Mouse (Mus musculus): ENCODE results near the gene Col4a1. TPM values are rescaled to one million over a fixed set of nuclear protein-coding genes. Genes with fewer than 3 reads are reported as not detected.
A peak's percentile ranks its signal among the peaks of the same experiment; 100 is the strongest.

The Col4a1 gene
- polyA plus RNA-seq, 1 experiment from 2014 or later: 335 TPM

DNA sequence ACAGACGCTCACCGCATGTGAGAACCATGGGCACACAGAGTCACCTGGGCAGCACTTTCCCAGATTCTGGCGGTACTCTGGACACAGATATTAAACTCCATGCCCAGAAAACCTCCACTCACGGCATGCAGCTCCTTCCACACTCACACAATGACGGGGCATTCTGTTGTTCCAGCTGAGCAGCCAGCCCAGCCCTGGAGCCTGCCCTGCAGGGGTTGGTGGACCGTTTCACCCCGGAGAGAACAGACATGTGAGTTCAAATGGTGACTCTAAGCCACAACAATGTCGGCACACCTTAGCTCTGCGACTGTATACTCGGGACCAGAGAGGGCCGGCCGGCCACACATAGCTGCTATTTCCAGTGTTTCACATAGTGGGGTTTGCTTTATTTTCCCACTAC lies 130.0 kb downstream of the Col4a1 start:
- Histone ChIP-seq H3K27me3 (peaks cover 13% of the 10 kb centered on the region), H3K4me1 (peaks cover 24% of the 10 kb centered on the region), H3K36me3 (no peaks in the 10 kb centered on the region), H3K9me3 (replicated peaks) (no peaks in the 10 kb centered on the region), H3K9ac (no peak overlapping the region), H3K4me2 (no peak overlapping the region), H3K4me3 (replicated peaks) (no peak overlapping the region), H3K27ac (no peak overlapping the region)
- ATAC-seq (replicated peaks; ENCODE audit: low FRiP score): peak; percentile 37; the same call in 1 of the 2 replicates
- 68% methylated on average over 12 of the region's 12 CpGs for whole genome bisulfite sequencing

DNA sequence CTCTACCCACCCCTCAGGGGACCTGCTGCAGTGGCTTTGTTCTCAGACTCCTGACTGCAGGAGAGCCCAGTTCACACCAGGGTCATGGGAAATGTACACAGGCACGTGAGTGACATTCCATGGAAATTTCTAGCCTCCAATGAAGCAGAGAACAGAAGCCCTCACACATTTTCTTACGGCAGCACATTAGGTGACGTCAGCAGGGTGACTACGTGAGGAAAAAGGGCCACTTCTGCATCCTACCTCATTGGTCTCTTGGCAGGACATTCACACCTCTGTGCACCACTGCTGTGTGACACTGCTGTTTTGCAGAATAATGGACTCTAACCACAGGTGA lies 130.5 kb downstream of the Col4a1 start:
- H3K27me3 ChIP-seq: peaks cover 10% of the 10 kb centered on the region; the same call in 1 of the 2 replicates
- H3K36me3 ChIP-seq: no peaks in the 10 kb centered on the region
- no peaks in the 10 kb centered on the region for H3K9me3 ChIP-seq (replicated peaks)
- H3K4me3 ChIP-seq (replicated peaks): no peak overlapping the region
- H3K4me2 ChIP-seq: no peak overlapping the region
- ATAC-seq (replicated peaks; ENCODE audit: low FRiP score): peak; percentile 61; the same call in 1 of the 2 replicates
- 34% methylated on average over 4 of the region's 4 CpGs for WGBS
- H3K9ac ChIP-seq: no peak overlapping the region
- H3K27ac ChIP-seq: no peak overlapping the region
- peaks cover 21% of the 10 kb centered on the region for H3K4me1 ChIP-seq

GRCm38 (mm10) chr8:11181420-11182147 lies 131.0 kb downstream of the Col4a1 start:
- H3K36me3 ChIP-seq: no peaks in the 10 kb centered on the region
- WGBS: 72% methylated on average over 11 of the region's 11 CpGs
- ATAC-seq (replicated peaks; ENCODE audit: low FRiP score): no peak; the same call in 1 of the 2 replicates
- no peak overlapping the region for H3K4me2 ChIP-seq
- H3K27ac ChIP-seq: no peak overlapping the region
- no peak overlapping the region for H3K4me3 ChIP-seq (replicated peaks)
- H3K9ac ChIP-seq: no peak overlapping the region
- H3K27me3 ChIP-seq: peaks cover 5% of the 10 kb centered on the region; the same call in 1 of the 2 replicates
- H3K9me3 ChIP-seq (replicated peaks): no peaks in the 10 kb centered on the region
- H3K4me1 ChIP-seq: peaks cover 21% of the 10 kb centered on the region

DNA sequence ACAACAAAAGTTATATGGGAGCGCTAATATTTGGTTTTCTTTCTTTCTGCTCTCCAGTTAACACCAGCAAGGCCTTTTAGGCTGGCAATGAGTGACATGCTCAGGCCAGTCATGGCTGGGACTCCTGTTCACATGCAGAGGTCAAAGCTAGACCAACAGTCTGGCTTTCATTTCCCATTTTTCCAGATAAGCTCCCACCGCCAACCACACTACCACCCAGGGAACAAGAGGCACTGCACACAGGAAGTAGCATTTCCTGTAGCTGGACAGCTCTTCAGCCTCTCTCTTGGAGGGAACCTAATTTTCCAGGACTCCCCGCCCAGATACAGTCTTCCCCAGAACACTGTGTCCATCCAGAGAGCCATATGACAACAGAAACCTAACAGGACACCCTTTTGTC lies 132.8 kb downstream of the Col4a1 start:
- Histone ChIP-seq H3K9me3 (replicated peaks) (no peaks in the 10 kb centered on the region), H3K4me3 (replicated peaks) (no peak overlapping the region), H3K27ac (no peak overlapping the region), H3K4me1 (peaks cover 21% of the 10 kb centered on the region), H3K27me3 (peaks cover 4% of the 10 kb centered on the region; the same call in 1 of the 2 replicates), H3K4me2 (no peak overlapping the region), H3K9ac (no peak overlapping the region), H3K36me3 (no peaks in the 10 kb centered on the region)
- ATAC-seq (replicated peaks; ENCODE audit: low FRiP score): no peak
- 77% methylated on average over 3 of the region's 3 CpGs for WGBS

DNA sequence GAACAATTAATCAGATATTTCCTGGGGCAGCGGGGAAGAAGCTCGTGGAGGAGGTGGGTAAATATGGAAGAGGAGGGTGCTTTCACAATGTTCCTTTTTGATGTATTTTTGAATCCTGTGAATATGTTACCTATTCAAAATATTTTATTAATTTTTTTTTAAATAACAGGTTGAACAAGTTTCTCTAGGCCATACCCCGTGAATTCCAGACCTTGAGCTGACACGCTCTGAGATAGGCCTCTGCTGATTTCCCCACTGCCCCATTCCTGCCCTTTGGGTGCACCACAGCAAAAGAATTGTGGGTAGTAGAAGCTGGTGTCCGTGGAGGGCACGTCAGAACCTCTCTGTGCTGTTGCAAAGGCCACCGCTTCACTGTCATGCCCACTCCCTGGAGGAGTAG lies 136.2 kb downstream of the Col4a1 start:
- Histone ChIP-seq H3K4me3 (replicated peaks) (no peak overlapping the region), H3K36me3 (no peaks in the 10 kb centered on the region), H3K4me2 (no peak overlapping the region), H3K4me1 (no peaks in the 10 kb centered on the region; the same call in 1 of the 2 replicates), H3K9ac (no peak overlapping the region), H3K27ac (0 out of 2 replicates have a peak overlapping the region, but pooled peaks have one; percentile 37), H3K27me3 (no peaks in the 10 kb centered on the region), H3K9me3 (replicated peaks) (no peaks in the 10 kb centered on the region)
- ATAC-seq (replicated peaks; ENCODE audit: low FRiP score): no peak; the same call in 1 of the 2 replicates
- 80% methylated on average over 7 of the region's 7 CpGs for WGBS

DNA sequence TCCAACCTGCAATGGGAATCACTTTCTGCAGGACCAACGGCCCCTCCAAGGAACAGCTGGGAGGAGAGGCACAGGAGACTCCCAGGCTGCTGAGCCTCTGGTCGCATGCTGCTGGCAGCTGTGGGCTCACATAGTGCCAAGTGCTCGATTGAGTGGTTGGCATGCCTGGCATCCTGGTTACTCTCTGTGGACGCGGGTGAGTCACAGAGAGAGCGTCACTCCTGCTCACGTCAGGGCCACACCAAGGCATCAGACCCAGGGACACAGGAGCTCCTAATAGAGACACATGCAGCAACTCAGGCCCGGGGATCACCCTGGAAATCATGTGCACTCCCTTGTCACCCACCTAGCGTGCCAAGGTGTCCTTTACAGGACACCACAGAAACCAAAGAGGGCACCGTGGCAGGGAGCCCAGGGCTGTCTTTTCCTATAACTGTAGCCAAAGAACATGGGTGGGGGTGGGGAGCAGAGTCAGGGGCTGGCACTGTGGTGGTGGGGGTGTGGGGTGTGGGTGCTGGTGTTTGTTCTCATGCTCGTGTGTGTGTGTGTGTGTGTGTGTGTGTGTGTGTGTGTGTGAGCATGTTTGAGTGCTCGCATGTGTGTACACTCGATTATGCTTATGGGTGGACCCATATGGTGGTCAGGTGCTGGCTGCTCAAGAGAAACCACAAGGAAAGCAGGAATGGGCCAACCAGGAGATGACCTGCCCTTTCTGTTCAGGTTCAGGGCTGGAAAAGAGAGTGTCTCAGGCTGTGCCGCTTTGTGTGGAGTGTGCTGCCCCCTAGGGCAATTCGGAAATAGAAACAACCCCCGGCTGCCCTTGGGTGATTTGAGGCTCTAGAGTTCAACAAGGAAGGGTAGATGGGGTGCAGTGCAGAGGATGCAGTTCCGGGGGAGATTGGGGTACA lies 139.1 kb downstream of the Col4a1 start:
- no peak overlapping the region for H3K27ac ChIP-seq
- ATAC-seq (replicated peaks; ENCODE audit: low FRiP score): peak; percentile 72
- H3K4me2 ChIP-seq: no peak overlapping the region
- H3K4me1 ChIP-seq: no peaks in the 10 kb centered on the region; the same call in 1 of the 2 replicates
- no peaks in the 10 kb centered on the region for H3K9me3 ChIP-seq (replicated peaks)
- no peaks in the 10 kb centered on the region for H3K27me3 ChIP-seq
- H3K36me3 ChIP-seq: no peaks in the 10 kb centered on the region
- no peak overlapping the region for H3K4me3 ChIP-seq (replicated peaks)
- WGBS: 67% methylated on average over 17 of the region's 17 CpGs
- no peak overlapping the region for H3K9ac ChIP-seq

DNA sequence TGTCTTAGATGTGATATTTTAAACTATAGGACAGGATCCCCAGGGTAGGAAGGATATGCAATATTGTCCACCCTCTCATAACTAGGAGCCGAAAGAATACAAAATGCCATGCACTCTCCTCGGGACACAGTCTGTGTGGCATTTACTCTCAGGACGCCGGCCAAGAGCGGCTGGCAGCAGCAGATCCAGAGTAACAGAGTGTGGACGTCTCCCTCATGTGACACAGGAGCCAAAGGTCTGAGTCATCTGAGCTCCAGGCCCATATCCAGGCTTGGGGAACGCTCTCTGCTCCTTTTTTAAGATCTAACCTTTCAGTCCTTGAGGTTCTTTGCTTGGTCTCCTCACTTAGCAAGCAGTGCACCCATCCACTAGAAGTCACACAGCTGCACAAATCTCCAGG lies 141.1 kb downstream of the Col4a1 start:
- Histone ChIP-seq H3K4me2 (no peak overlapping the region), H3K36me3 (no peaks in the 10 kb centered on the region), H3K9ac (no peak overlapping the region), H3K27ac (no peak overlapping the region), H3K4me3 (replicated peaks) (no peak overlapping the region), H3K4me1 (no peaks in the 10 kb centered on the region; the same call in 1 of the 2 replicates), H3K9me3 (replicated peaks) (no peaks in the 10 kb centered on the region), H3K27me3 (no peaks in the 10 kb centered on the region)
- WGBS: 67% methylated on average over 7 of the region's 7 CpGs
- ATAC-seq (replicated peaks; ENCODE audit: low FRiP score): no peak

GRCm38 (mm10) chr8:11169383-11169782 lies 143.2 kb downstream of the Col4a1 start:
- 76% methylated on average over 2 of the region's 2 CpGs for WGBS
- Histone ChIP-seq H3K4me1 (no peaks in the 10 kb centered on the region), H3K9me3 (replicated peaks) (no peaks in the 10 kb centered on the region), H3K36me3 (no peaks in the 10 kb centered on the region), H3K27me3 (no peaks in the 10 kb centered on the region), H3K4me2 (no peak overlapping the region), H3K9ac (no peak overlapping the region), H3K4me3 (replicated peaks) (no peak overlapping the region), H3K27ac (no peak overlapping the region)
- ATAC-seq (replicated peaks; ENCODE audit: low FRiP score): no peak

GRCm38 (mm10) chr8:11168780-11169179 lies 143.8 kb downstream of the Col4a1 start:
- Histone ChIP-seq H3K4me2 (no peak overlapping the region), H3K4me1 (no peaks in the 10 kb centered on the region), H3K27ac (no peak overlapping the region), H3K4me3 (replicated peaks) (no peak overlapping the region), H3K9me3 (replicated peaks) (no peaks in the 10 kb centered on the region), H3K36me3 (no peaks in the 10 kb centered on the region), H3K9ac (no peak overlapping the region), H3K27me3 (no peaks in the 10 kb centered on the region)
- 93% methylated on average over 3 of the region's 3 CpGs for WGBS
- ATAC-seq (replicated peaks; ENCODE audit: low FRiP score): no peak

GRCm38 (mm10) chr8:11167955-11168354 lies 144.7 kb downstream of the Col4a1 start:
- WGBS: 75% methylated on average over 9 of the region's 9 CpGs
- no peaks in the 10 kb centered on the region for H3K4me1 ChIP-seq
- H3K4me2 ChIP-seq: no peak overlapping the region
- H3K9me3 ChIP-seq (replicated peaks): no peaks in the 10 kb centered on the region
- no peak for ATAC-seq (replicated peaks; ENCODE audit: low FRiP score)
- H3K27ac ChIP-seq: no peak overlapping the region
- no peak overlapping the region for H3K4me3 ChIP-seq (replicated peaks)
- H3K27me3 ChIP-seq: no peaks in the 10 kb centered on the region
- no peak overlapping the region for H3K9ac ChIP-seq
- H3K36me3 ChIP-seq: no peaks in the 10 kb centered on the region

GRCm38 (mm10) chr8:11165592-11165991 lies 147.0 kb downstream of the Col4a1 start:
- no peak overlapping the region for H3K4me3 ChIP-seq (replicated peaks)
- H3K9ac ChIP-seq: no peak overlapping the region
- 0 out of 2 replicates have a peak, but pooled peaks have one; percentile 40 for ATAC-seq (replicated peaks; ENCODE audit: low FRiP score)
- H3K36me3 ChIP-seq: no peaks in the 10 kb centered on the region
- H3K9me3 ChIP-seq (replicated peaks): no peaks in the 10 kb centered on the region
- WGBS: 22% methylated on average over 4 of the region's 4 CpGs
- no peaks in the 10 kb centered on the region for H3K4me1 ChIP-seq
- no peaks in the 10 kb centered on the region for H3K27me3 ChIP-seq
- H3K27ac ChIP-seq: peak overlapping the region; percentile 29; the same call in 1 of the 2 replicates
- no peak overlapping the region for H3K4me2 ChIP-seq

GRCm38 (mm10) chr8:11156319-11156692 lies 156.3 kb downstream of the Col4a1 start:
- Histone ChIP-seq H3K4me2 (no peak overlapping the region), H3K9ac (no peak overlapping the region), H3K4me1 (no peaks in the 10 kb centered on the region; the same call in 1 of the 2 replicates), H3K27me3 (no peaks in the 10 kb centered on the region), H3K36me3 (no peaks in the 10 kb centered on the region), H3K9me3 (replicated peaks) (no peaks in the 10 kb centered on the region), H3K4me3 (replicated peaks) (no peak overlapping the region), H3K27ac (no peak overlapping the region)
- ATAC-seq (replicated peaks; ENCODE audit: low FRiP score): no peak
- 94% methylated on average over 2 of the region's 2 CpGs for WGBS

Measured in kidney, embryonic 15.5 days (tissue).